22 mouse cellular contexts compared by ENCODE assay signal in genomic region chr6:100314201-100314600, GRCm38 (mm10). TPM values are rescaled to one million over a fixed set of nuclear protein-coding genes. Genes with fewer than 3 reads are reported as not detected.
DNase-seq lines count a peak whose midpoint lies in the region; ATAC-seq lines count a peak whose summit lies in the region.
"Had no signal": no experiment of that assay in that cellular context is flagged by ENCODE, and none has a peak within 500 bp of the region (broad histone marks: within the 10 kb centered on the region; RNA-seq: fewer than 3 reads in every experiment).

No protein-coding gene starts in this region.

- no peaks in the 10 kb centered on the region for H3K4me1 ChIP-seq in midbrain, embryonic 14.5 days (ENCODE audit: control insufficient read depth, insufficient read depth, low read length)
- no peaks in the 10 kb centered on the region for H3K4me1 ChIP-seq in heart, embryonic 12.5 days (replicated peaks)
- H3K4me1 ChIP-seq: lung, embryonic 15.5 days; midbrain, embryonic 12.5 days had no signal

- no peaks in the 10 kb centered on the region for H3K36me3 ChIP-seq in midbrain, embryonic 14.5 days (ENCODE audit: control insufficient read depth, insufficient read depth, low read length)
- H3K36me3 ChIP-seq in heart, embryonic 12.5 days: no peaks in the 10 kb centered on the region
- H3K36me3 ChIP-seq: embryonic facial prominence, embryonic 15.5 days; lung, embryonic 15.5 days; midbrain, embryonic 12.5 days had no signal

- no peaks in the 10 kb centered on the region for H3K9me3 ChIP-seq in midbrain, embryonic 14.5 days (ENCODE audit: control insufficient read depth, low read length)
- no peaks in the 10 kb centered on the region for H3K9me3 ChIP-seq in heart, embryonic 12.5 days (replicated peaks)
- H3K9me3 ChIP-seq: embryonic facial prominence, embryonic 15.5 days; lung, embryonic 15.5 days; midbrain, embryonic 12.5 days had no signal

- peak; percentile 60 for ATAC-seq in granulocyte monocyte progenitor cell, adult 5-6 weeks (replicated peaks; ENCODE audit: poor library complexity, severe bottlenecking)
- ATAC-seq in midbrain, embryonic 14.5 days (ENCODE audit: low FRiP score, low TSS enrichment): no peak
- ATAC-seq in heart, embryonic 12.5 days (ENCODE audit: insufficient number of reproducible peaks, low FRiP score): no peak
- ATAC-seq: hindbrain, embryonic 16.5 days had no signal

- no peak overlapping the region for H3K9ac ChIP-seq in midbrain, embryonic 14.5 days (replicated peaks; ENCODE audit: low read length)
- H3K9ac ChIP-seq in heart, embryonic 12.5 days: no peak overlapping the region
- H3K9ac ChIP-seq: embryonic facial prominence, embryonic 15.5 days; liver, embryonic 14.5 days; lung, embryonic 15.5 days; midbrain, embryonic 12.5 days had no signal

- DNase-seq in 3134 (ENCODE audit: extremely low read depth, insufficient read length, low spot score) (peak; percentile 58), 416B (ENCODE audit: low read depth) (peak; percentile 87)
- peak; percentile 69 for DNase-seq in Muller cell, postnatal 12 days (ENCODE audit: inconsistent ontology term)
- DNase-seq in midbrain, embryonic 14.5 days: no peak
- DNase-seq in lung, postnatal 25 days (ENCODE audit: low spot score): no peak
- no peak for DNase-seq in testis, postnatal 10 days (ENCODE audit: low spot score)
- DNase-seq: cerebellum, adult 11 months; cerebellum, postnatal 25 days; gastrocnemius, postnatal 10 days; heart, adult 18-20 months; heart, postnatal 4 days; kidney, adult 11 months; kidney, postnatal 10 days; retina, postnatal 1 day; thymus, postnatal 36 days had no signal

- H3K27me3 ChIP-seq in midbrain, embryonic 14.5 days (ENCODE audit: control insufficient read depth, insufficient read depth, low read length): no peaks in the 10 kb centered on the region
- H3K27me3 ChIP-seq in heart, embryonic 12.5 days (replicated peaks): peaks cover 9% of the 10 kb centered on the region; the same call in 1 of the 2 replicates
- H3K27me3 ChIP-seq: lung, embryonic 15.5 days; midbrain, embryonic 12.5 days had no signal

- H3K4me3 ChIP-seq in midbrain, embryonic 14.5 days (replicated peaks; ENCODE audit: low read depth, low read length): no peak overlapping the region
- no peak overlapping the region for H3K4me3 ChIP-seq in heart, embryonic 12.5 days
- H3K4me3 ChIP-seq: embryonic facial prominence, embryonic 15.5 days; lung, embryonic 15.5 days; midbrain, embryonic 12.5 days had no signal

- WGBS in midbrain, embryonic 14.5 days: 74% methylated on average over 8 of the region's 8 CpGs
- 66% methylated on average over 8 of the region's 8 CpGs for WGBS in heart, embryonic 12.5 days

- H3K27ac ChIP-seq in midbrain, embryonic 14.5 days (replicated peaks; ENCODE audit: low read depth, low read length): no peak overlapping the region
- H3K27ac ChIP-seq in heart, embryonic 12.5 days (ENCODE audit: poor library complexity, severe bottlenecking): no peak overlapping the region
- H3K27ac ChIP-seq: embryonic facial prominence, embryonic 15.5 days; liver, embryonic 14.5 days; lung, embryonic 15.5 days; midbrain, embryonic 12.5 days had no signal

- no peak overlapping the region for H3K4me2 ChIP-seq in midbrain, embryonic 14.5 days (ENCODE audit: low read length)
- H3K4me2 ChIP-seq in heart, embryonic 12.5 days: no peak overlapping the region
- H3K4me2 ChIP-seq: embryonic facial prominence, embryonic 15.5 days; lung, embryonic 15.5 days; midbrain, embryonic 12.5 days had no signal

RNA-seq across cellular contexts. Expression of gene Rybp, which starts 26.9 kb away (rescaled TPM):
- total RNA-seq in granulocyte monocyte progenitor cell, adult 5-6 weeks (2014; fragmentation: Nextera tagmentation): 19.6 and 27.4 TPM in 2 replicates
- 18.9 and 22.1 TPM in 2 replicates for total RNA-seq in granulocyte monocyte progenitor cell, adult 5-6 weeks (2017)
- 17.6 and 22.9 TPM in 2 replicates for polyA plus RNA-seq in midbrain, embryonic 14.5 days (2014; fragmentation: Nextera tagmentation; extraction: Ambion mirVana)
- 17.1 and 18.0 TPM in 2 replicates for polyA plus RNA-seq in heart, embryonic 12.5 days (2016; fragmentation: Nextera tagmentation; extraction: Ambion mirVana)

Comparison
In these comparisons a context has a peak if more than half of its experiments do, and no peak if none do; other contexts are left out.
1. DNase-seq: peak in 3134 (single experiment), 416B (single experiment) and Muller cell, postnatal 12 days (single experiment); none in midbrain, embryonic 14.5 days (single experiment), lung, postnatal 25 days (single experiment) and testis, postnatal 10 days (single experiment).